Mouse (Mus musculus) erythroblast, embryonic 14.5 days (primary cell): Measurements from ENCODE around the gene Ak8. TPM values are rescaled to one million over a fixed set of nuclear protein-coding genes. Genes with fewer than 3 reads are reported as not detected.

ENCODE experiments used
- H3K27me3 ChIP-seq: 2 replicates; pipeline ENCODE4 v1.6.1; 2012; ENCODE audit warnings: inconsistent platforms; ENCODE audit not compliant: control insufficient read depth
- H3K36me3 ChIP-seq: 2 replicates; pipeline ENCODE4 v1.6.1; 2012; ENCODE audit warnings: mild to moderate bottlenecking, inconsistent platforms; ENCODE audit not compliant: control insufficient read depth
- H3K4me1 ChIP-seq: 2 replicates; pipeline ENCODE4 v1.6.1; 2012; ENCODE audit warnings: inconsistent platforms; ENCODE audit not compliant: control insufficient read depth
- H3K4me3 ChIP-seq: replicated peaks from 2 replicates; pipeline ENCODE3; 2012; ENCODE audit warnings: moderate library complexity, mild to moderate bottlenecking, inconsistent platforms
- H3K9me3 ChIP-seq: 2 replicates; pipeline ENCODE4 v1.6.1; 2012; ENCODE audit warnings: low read length, inconsistent platforms, mixed read lengths; ENCODE audit not compliant: control insufficient read depth
- GATA1 ChIP-seq: IDR thresholded peaks from 2 replicates; pipeline ENCODE4 v1.6.1; 2012; ENCODE audit warnings: low read length, inconsistent platforms, mixed read lengths
- TAL1 ChIP-seq: IDR thresholded peaks from 3 replicates; pipeline ENCODE4 v1.6.1; 2012; ENCODE audit warnings: low read length, inconsistent platforms, mixed read lengths
- polyA plus RNA-seq: library from polyadenylated mRNA; stranded (reverse); fragments of >175 nt; gene quantifications from 2 replicates; pipeline ENCODE4 v1.2.3, GENCODE M21; 2012

Ak8 gene
- polyA plus RNA-seq, 1 experiment, result not detected

DNA sequence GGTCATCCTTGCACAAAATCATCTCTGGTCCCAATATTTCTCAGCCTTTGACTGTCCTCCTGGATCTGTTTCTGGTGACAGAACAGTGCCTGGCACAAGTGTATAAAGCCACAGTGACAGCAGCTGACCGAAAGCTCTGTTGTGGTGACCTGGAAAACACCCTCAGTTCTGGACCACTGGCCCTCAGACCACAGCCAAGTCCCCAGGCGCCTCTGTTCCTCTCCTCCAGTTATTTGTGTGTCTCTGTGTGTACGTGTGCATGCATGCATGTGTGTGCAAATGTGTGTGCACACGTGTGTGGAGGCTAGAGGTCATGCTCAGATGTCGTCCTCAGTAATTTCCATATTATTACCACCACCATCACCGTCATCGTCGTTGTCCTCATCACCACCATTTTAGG, 22.5 kb downstream of the Ak8 start:
- TF ChIP-seq TAL1 (no peak), GATA1 (no peak)
- no peaks in the 10 kb centered on the region; the same call in 1 of the 2 replicates for H3K27me3 ChIP-seq
- H3K9me3 ChIP-seq, result no peaks in the 10 kb centered on the region
- H3K36me3 ChIP-seq, result no peaks in the 10 kb centered on the region
- no peak overlapping the region for H3K4me3 ChIP-seq
- H3K4me1 ChIP-seq, result no peaks in the 10 kb centered on the region

DNA sequence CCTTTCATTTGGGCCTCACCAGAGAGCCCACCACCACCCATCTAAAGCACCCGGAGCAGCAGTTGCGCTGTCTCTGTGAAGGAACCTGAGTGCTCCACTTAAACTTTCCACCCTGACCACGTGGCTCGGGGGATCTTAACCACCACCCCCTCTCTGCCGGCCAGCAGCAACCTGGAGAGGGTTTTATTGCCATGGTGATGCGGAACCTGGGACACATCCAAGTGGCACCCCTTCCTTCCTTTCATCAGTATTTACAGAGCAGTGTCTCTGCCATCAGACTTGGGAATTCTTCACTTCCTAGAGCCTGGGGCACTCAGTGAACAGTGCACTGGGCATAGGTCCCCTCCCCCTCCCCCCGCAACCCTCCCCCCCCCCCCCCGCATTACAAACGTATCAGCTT, 23.9 kb downstream of the Ak8 start:
- Histone ChIP-seq H3K27me3 (peaks cover 3% of the 10 kb centered on the region; the same call in 1 of the 2 replicates), H3K9me3 (no peaks in the 10 kb centered on the region), H3K4me1 (no peaks in the 10 kb centered on the region), H3K36me3 (no peaks in the 10 kb centered on the region), H3K4me3 (no peak overlapping the region)
- TF ChIP-seq GATA1 (no peak), TAL1 (no peak)

DNA sequence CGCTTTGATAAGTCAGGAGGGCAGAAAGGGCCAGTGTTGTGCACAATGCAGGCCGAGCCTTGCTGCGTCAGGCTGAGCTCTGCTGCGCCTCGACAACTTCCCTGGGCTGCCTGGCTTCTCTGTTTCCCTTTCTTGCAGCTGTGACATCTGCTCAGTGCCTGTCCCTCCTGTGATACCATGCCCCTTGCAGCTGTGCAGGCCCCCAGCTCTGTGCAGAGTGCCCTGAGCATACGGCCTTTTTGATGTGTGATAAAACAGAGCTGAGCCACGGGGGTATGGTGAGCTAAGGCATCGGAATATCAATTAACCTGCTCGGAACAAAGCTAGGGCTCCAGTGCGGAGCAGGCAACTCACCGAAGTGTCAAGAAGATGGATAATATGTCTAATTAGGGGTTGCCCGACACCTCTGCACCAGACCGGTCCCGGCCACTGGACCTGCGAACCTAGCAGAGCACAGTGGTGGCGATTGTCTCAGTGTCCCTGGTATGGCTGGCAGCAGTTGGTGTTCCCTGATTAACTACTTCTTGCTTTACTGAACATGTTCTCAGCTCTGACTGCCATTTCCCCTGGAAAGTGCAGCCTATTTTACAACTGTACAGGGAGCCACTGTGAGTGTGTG, 27.9 kb downstream of the Ak8 start:
- TF ChIP-seq GATA1 (no peak), TAL1 (no peak)
- Histone ChIP-seq H3K9me3 (no peaks in the 10 kb centered on the region), H3K36me3 (no peaks in the 10 kb centered on the region), H3K27me3 (peaks cover 3% of the 10 kb centered on the region; the same call in 1 of the 2 replicates), H3K4me3 (no peak overlapping the region), H3K4me1 (no peaks in the 10 kb centered on the region)

- no peak overlapping the region for H3K4me3 ChIP-seq
- no peaks in the 10 kb centered on the region for H3K36me3 ChIP-seq
- H3K9me3 ChIP-seq, result no peaks in the 10 kb centered on the region
- H3K27me3 ChIP-seq, result peaks cover 3% of the 10 kb centered on the region; the same call in 1 of the 2 replicates
- TF ChIP-seq TAL1 (no peak), GATA1 (no peak)
- H3K4me1 ChIP-seq, result no peaks in the 10 kb centered on the region
Observed at GRCm38 (mm10) chr2:28730676-28731075, 30.7 kb downstream of the Ak8 start.

DNA sequence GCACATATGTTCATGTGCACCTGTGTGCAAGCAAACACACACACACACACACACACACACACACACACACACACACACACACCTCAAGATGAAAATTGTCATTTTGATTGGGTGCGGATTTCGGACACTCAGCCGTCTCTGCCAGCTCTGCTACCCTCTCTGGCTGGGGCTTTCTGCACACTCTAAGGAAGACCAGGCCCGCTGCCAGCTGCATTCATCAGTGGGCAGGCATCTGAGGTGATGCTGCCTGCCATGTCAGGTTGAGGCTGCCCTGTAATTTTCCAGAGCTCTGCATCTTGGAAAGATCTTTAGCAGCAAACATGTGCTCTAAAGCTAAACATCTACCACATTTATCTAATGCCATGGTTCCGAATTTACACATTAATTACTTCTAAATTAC, 37.1 kb downstream of the Ak8 start:
- H3K4me3 ChIP-seq, result no peak overlapping the region
- H3K9me3 ChIP-seq, result no peaks in the 10 kb centered on the region
- TF ChIP-seq TAL1, result no peak
- no peak for TF ChIP-seq GATA1
- no peaks in the 10 kb centered on the region for H3K36me3 ChIP-seq
- H3K4me1 ChIP-seq, result no peaks in the 10 kb centered on the region
- H3K27me3 ChIP-seq, result no peaks in the 10 kb centered on the region; the same call in 1 of the 2 replicates

GRCm38 (mm10) chr2:28740159-28740558, 40.2 kb downstream of the Ak8 start:
- no peak for TF ChIP-seq TAL1
- no peak for TF ChIP-seq GATA1
- Histone ChIP-seq H3K9me3 (no peaks in the 10 kb centered on the region), H3K4me1 (no peaks in the 10 kb centered on the region), H3K27me3 (no peaks in the 10 kb centered on the region; the same call in 1 of the 2 replicates), H3K4me3 (no peak overlapping the region), H3K36me3 (no peaks in the 10 kb centered on the region)

DNA sequence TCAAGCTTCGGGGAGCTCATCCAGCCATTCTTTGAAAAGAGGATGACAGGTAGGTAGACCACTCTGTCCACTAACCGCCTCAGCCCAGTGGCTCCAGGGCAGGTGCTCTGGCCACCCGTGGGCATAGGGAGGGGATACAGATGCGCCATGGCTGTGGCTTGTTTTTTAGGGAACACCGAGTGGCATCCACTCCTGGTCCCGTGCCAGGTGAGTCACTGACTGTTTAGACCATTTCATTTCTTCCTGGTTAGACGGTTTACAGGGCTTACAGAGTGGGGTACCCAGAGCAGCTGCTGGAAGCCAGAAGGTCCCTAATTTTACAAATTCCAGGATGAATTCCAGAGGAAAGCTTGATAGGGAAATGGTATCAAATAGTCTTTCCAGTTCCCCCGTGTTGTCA, 42.7 kb downstream of the Ak8 start:
- TF ChIP-seq TAL1 (no peak), GATA1 (no peak)
- no peak overlapping the region for H3K4me3 ChIP-seq
- H3K27me3 ChIP-seq, result no peaks in the 10 kb centered on the region; the same call in 1 of the 2 replicates
- H3K4me1 ChIP-seq, result no peaks in the 10 kb centered on the region
- H3K36me3 ChIP-seq, result no peaks in the 10 kb centered on the region
- no peaks in the 10 kb centered on the region for H3K9me3 ChIP-seq

DNA sequence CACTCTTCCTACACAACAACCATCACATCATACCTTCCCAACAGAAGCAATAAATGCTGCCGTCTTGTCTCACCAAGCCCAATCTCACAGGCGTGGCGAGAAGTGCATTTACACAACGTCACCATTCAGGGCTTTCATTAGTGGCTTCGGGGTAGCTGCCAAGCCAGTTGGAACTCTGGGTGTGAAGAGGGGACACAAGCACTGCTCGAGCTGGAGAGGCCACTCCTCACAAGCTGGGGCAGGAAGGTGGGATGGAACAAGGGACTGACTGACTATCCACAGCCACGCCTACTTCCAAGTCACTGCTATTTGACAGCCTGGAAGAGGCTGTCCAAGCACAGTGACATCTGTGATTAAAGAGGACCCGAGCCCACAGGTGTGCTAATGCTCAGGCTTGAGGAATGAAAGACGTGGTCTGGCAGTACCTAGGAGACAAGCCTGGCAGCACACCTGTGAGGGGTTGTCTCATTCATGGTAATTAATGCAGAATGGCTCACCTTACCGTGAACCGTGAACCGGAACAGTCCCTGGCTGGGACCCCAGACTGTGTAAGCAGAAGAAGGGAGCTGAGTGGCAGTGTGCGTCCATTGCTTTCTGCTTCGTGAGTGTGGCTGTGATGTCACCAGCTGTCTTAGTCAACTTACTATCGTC, 46.8 kb downstream of the Ak8 start:
- peaks cover 29% of the 10 kb centered on the region for H3K27me3 ChIP-seq

GRCm38 (mm10) chr2:28747705-28748104, 47.7 kb downstream of the Ak8 start:
- Histone ChIP-seq H3K27me3 (peaks cover 38% of the 10 kb centered on the region), H3K36me3 (no peaks in the 10 kb centered on the region), H3K4me3 (no peak overlapping the region), H3K9me3 (no peaks in the 10 kb centered on the region), H3K4me1 (no peaks in the 10 kb centered on the region)
- TF ChIP-seq TAL1 (no peak), GATA1 (no peak)

More for the DNA sequence above, 46.8 kb downstream of the Ak8 start:
- no peaks in the 10 kb centered on the region for H3K9me3 ChIP-seq
- no peaks in the 10 kb centered on the region for H3K36me3 ChIP-seq
- H3K4me3 ChIP-seq, result no peak overlapping the region
- H3K4me1 ChIP-seq, result no peaks in the 10 kb centered on the region
- TF ChIP-seq TAL1, result no peak
- TF ChIP-seq GATA1, result no peak
